Mouse (Mus musculus): ENCODE measurements around the gene Top3a.

GRCm38 (mm10) chr11:60776829-60777740 lies at the start of gene Top3a, which contains the start of gene Smcr8:
- peak; percentile 87 for TF ChIP-seq POLR2A (IDR thresholded peaks at IDR 0.05; ENCODE audit: extremely low read depth, insufficient read depth, low read length)
- no peak for TF ChIP-seq CTCF (IDR thresholded peaks at IDR 0.05; ENCODE audit: low read depth, low read length)
